Mouse (Mus musculus) WW6 (cell line): Measurements from ENCODE around the gene Dok7.

Experiments used
- DNase-seq: peaks from one replicate; pipeline ENCODE4 v3.0.0-alpha.2; 2013; ENCODE audit warnings: low read depth, low spot score

Dok7 gene

GRCm38 (mm10) chr5:35117633-35118032 lies 61.1 kb downstream of the Dok7 start:
- no peak for DNase-seq

GRCm38 (mm10) chr5:35118418-35118817 lies 61.9 kb downstream of the Dok7 start:
- DNase-seq, result no peak

GRCm38 (mm10) chr5:35120024-35120423 lies 63.5 kb downstream of the Dok7 start:
- DNase-seq, result no peak

- DNase-seq, result no peak
Observed at GRCm38 (mm10) chr5:35129208-35129607, 72.6 kb downstream of the Dok7 start.

- no peak for DNase-seq
Observed at GRCm38 (mm10) chr5:35129767-35130191, 73.2 kb downstream of the Dok7 start.

- no peak for DNase-seq
Observed at GRCm38 (mm10) chr5:35131237-35131636, 74.7 kb downstream of the Dok7 start.

- DNase-seq, result peak; percentile 48
Observed at GRCm38 (mm10) chr5:35131773-35132172, 75.2 kb downstream of the Dok7 start.

- no peak for DNase-seq
Observed at GRCm38 (mm10) chr5:35132278-35132980, 75.9 kb downstream of the Dok7 start.

GRCm38 (mm10) chr5:35133468-35133867 lies 76.9 kb downstream of the Dok7 start:
- DNase-seq, result no peak

- DNase-seq, result no peak
Observed at GRCm38 (mm10) chr5:35134286-35134685, 77.7 kb downstream of the Dok7 start.

GRCm38 (mm10) chr5:35135903-35136302 lies 79.3 kb downstream of the Dok7 start:
- no peak for DNase-seq
